Mouse (Mus musculus) stomach, embryonic 14.5 days (tissue): ENCODE measurements around the gene Brd9. TPM values are rescaled to one million over a fixed set of nuclear protein-coding genes. Genes with fewer than 3 reads are reported as not detected.

ENCODE experiments used
- ATAC-seq: fragments of 200-750 bp; cut with Nextera tagmentation; 2 replicates; pipeline ENCODE4 v1.8.0; 2017; ENCODE audit warnings: low read depth, moderate TSS enrichment; ENCODE audit not compliant: insufficient number of reproducible peaks, insufficient read depth, low FRiP score
- H3K27ac ChIP-seq: fragments of 300-500 bp; sonication (generic); 2 replicates; pipeline ENCODE4 v1.5.1; 2014; ENCODE audit warnings: mild to moderate bottlenecking, low read length, moderate library complexity, mixed read lengths
- H3K27me3 ChIP-seq: fragments of 300-500 bp; sonication (generic); 2 replicates; pipeline ENCODE4 v1.6.1; 2014; ENCODE audit warnings: low read length, control low read depth, mixed read lengths; ENCODE audit not compliant: control insufficient read depth, insufficient read depth
- H3K36me3 ChIP-seq: fragments of 300-500 bp; sonication (generic); 2 replicates; pipeline ENCODE4 v1.6.1; 2014; ENCODE audit warnings: mild to moderate bottlenecking, control low read depth, low read length, moderate library complexity, mixed read lengths; ENCODE audit not compliant: control insufficient read depth, insufficient read depth
- H3K4me1 ChIP-seq: fragments of 300-500 bp; sonication (generic); 2 replicates; pipeline ENCODE4 v1.6.1; 2014; ENCODE audit warnings: low read length, control low read depth, mixed read lengths; ENCODE audit not compliant: control insufficient read depth, insufficient read depth
- H3K4me2 ChIP-seq: fragments of 300-500 bp; sonication (generic); replicated peaks from 2 replicates; pipeline ENCODE4 v1.6.1; 2014; ENCODE audit warnings: low read depth, low read length, control low read depth
- H3K4me3 ChIP-seq: fragments of 300-500 bp; sonication (generic); 2 replicates; pipeline ENCODE4 v1.5.1; 2014; ENCODE audit warnings: low read depth, low read length, control low read depth
- H3K9ac ChIP-seq: fragments of 300-500 bp; sonication (generic); replicated peaks from 2 replicates; pipeline ENCODE4 v1.6.1; 2014; ENCODE audit warnings: low read depth, mild to moderate bottlenecking, control low read depth, low read length, moderate library complexity, mixed read lengths
- H3K9me3 ChIP-seq: fragments of 300-500 bp; sonication (generic); 2 replicates; pipeline ENCODE4 v1.6.1; 2016; ENCODE audit warnings: low read depth, low read length, control low read depth; ENCODE audit not compliant: control insufficient read depth
- WGBS: fragments of 180-500 bp; shearing (Covaris S2); extraction: QIAGEN DNeasy Blood & Tissue Kit; methylation state at CpG from one replicate; pipeline ENCODE4 v1.1.7; 2014; 5-methylcytosine and 5-hydroxymethylcytosine counted together
- polyA plus RNA-seq: library from polyadenylated mRNA; unstranded; fragments of >200 nt; fragmentation: Nextera tagmentation; extraction: Ambion mirVana; gene quantifications from 2 replicates; pipeline ENCODE4 v1.2.1, GENCODE M21; 2014

Brd9 gene
- polyA plus RNA-seq, 1 experiment from 2014 or later = 55.2 TPM

GRCm38 (mm10) chr13:73938177-73938560 lies 558 bp downstream of the Brd9 start:
- Histone ChIP-seq H3K4me2 (peak overlapping the region; percentile 66), H3K9me3 (no peaks in the 10 kb centered on the region), H3K27ac (0 out of 2 replicates have a peak overlapping the region, but pooled peaks have one; percentile 82), H3K4me3 (peak overlapping the region; percentile 78), H3K27me3 (no peaks in the 10 kb centered on the region), H3K9ac (peak overlapping the region; percentile 67), H3K36me3 (peaks cover 29% of the 10 kb centered on the region), H3K4me1 (peaks cover 5% of the 10 kb centered on the region; the same call in 1 of the 2 replicates)
- 36% methylated on average over 13 of the region's 13 CpGs for WGBS
- peak; percentile 5; the same call in 1 of the 2 replicates for ATAC-seq

GRCm38 (mm10) chr13:73939101-73939500 lies 1.5 kb downstream of the Brd9 start:
- Histone ChIP-seq H3K36me3 (peaks cover 39% of the 10 kb centered on the region), H3K4me3 (no peak overlapping the region), H3K4me2 (no peak overlapping the region), H3K4me1 (peaks cover 5% of the 10 kb centered on the region; the same call in 1 of the 2 replicates), H3K27me3 (no peaks in the 10 kb centered on the region), H3K9me3 (no peaks in the 10 kb centered on the region), H3K27ac (no peak overlapping the region), H3K9ac (no peak overlapping the region)
- 93% methylated on average over 5 of the region's 5 CpGs for WGBS
- ATAC-seq = no peak

- H3K27me3 ChIP-seq = no peaks in the 10 kb centered on the region
- peaks cover 57% of the 10 kb centered on the region for H3K36me3 ChIP-seq
- WGBS = 94% methylated on average over 9 of the region's 9 CpGs
- H3K27ac ChIP-seq = no peak overlapping the region
- H3K9ac ChIP-seq = no peak overlapping the region
- no peaks in the 10 kb centered on the region for H3K9me3 ChIP-seq
- no peaks in the 10 kb centered on the region for H3K4me1 ChIP-seq
- no peak overlapping the region for H3K4me3 ChIP-seq
- H3K4me2 ChIP-seq = no peak overlapping the region
- ATAC-seq = no peak
Observed at GRCm38 (mm10) chr13:73944606-73945005, 7.0 kb downstream of the Brd9 start.

- 92% methylated on average over 1 of the region's 1 CpGs for WGBS
- ATAC-seq = no peak
- peaks cover 64% of the 10 kb centered on the region for H3K36me3 ChIP-seq
Observed at GRCm38 (mm10) chr13:73953551-73954130, 16.0 kb downstream of the Brd9 start.

GRCm38 (mm10) chr13:73954666-73955065 lies 17.1 kb downstream of the Brd9 start:
- no peaks in the 10 kb centered on the region for H3K27me3 ChIP-seq
- peaks cover 70% of the 10 kb centered on the region for H3K36me3 ChIP-seq
- no peak overlapping the region for H3K4me3 ChIP-seq
- H3K27ac ChIP-seq = no peak overlapping the region
- no peaks in the 10 kb centered on the region for H3K9me3 ChIP-seq
- no peaks in the 10 kb centered on the region for H3K4me1 ChIP-seq
- 73% methylated on average over 6 of the region's 6 CpGs for WGBS
- H3K4me2 ChIP-seq = no peak overlapping the region
- no peak for ATAC-seq
- no peak overlapping the region for H3K9ac ChIP-seq

More at GRCm38 (mm10) chr13:73953551-73954130, 16.0 kb downstream of the Brd9 start:
- no peak overlapping the region for H3K9ac ChIP-seq
- no peak overlapping the region for H3K4me3 ChIP-seq
- H3K4me2 ChIP-seq = no peak overlapping the region
- no peaks in the 10 kb centered on the region for H3K9me3 ChIP-seq
- H3K27me3 ChIP-seq = no peaks in the 10 kb centered on the region
- no peaks in the 10 kb centered on the region for H3K4me1 ChIP-seq
- no peak overlapping the region for H3K27ac ChIP-seq

- Histone ChIP-seq H3K27ac (no peak overlapping the region), H3K9ac (no peak overlapping the region), H3K27me3 (no peaks in the 10 kb centered on the region), H3K4me3 (no peak overlapping the region), H3K4me2 (no peak overlapping the region), H3K36me3 (peaks cover 69% of the 10 kb centered on the region), H3K4me1 (no peaks in the 10 kb centered on the region), H3K9me3 (no peaks in the 10 kb centered on the region)
- WGBS = 89% methylated on average over 5 of the region's 5 CpGs
- ATAC-seq = no peak
Observed at GRCm38 (mm10) chr13:73955531-73955930, 17.9 kb downstream of the Brd9 start.

- H3K9me3 ChIP-seq = no peaks in the 10 kb centered on the region
- no peak overlapping the region for H3K4me3 ChIP-seq
- WGBS = 93% methylated on average over 10 of the region's 10 CpGs
- no peaks in the 10 kb centered on the region for H3K4me1 ChIP-seq
- no peak overlapping the region for H3K9ac ChIP-seq
- H3K27ac ChIP-seq = no peak overlapping the region
- no peak for ATAC-seq
- no peaks in the 10 kb centered on the region for H3K27me3 ChIP-seq
- no peak overlapping the region for H3K4me2 ChIP-seq
- H3K36me3 ChIP-seq = peaks cover 51% of the 10 kb centered on the region
Observed at GRCm38 (mm10) chr13:73960117-73960652, 22.6 kb downstream of the Brd9 start.

GRCm38 (mm10) chr13:73961177-73961576 lies 23.6 kb downstream of the Brd9 start:
- peaks cover 41% of the 10 kb centered on the region for H3K36me3 ChIP-seq

GRCm38 (mm10) chr13:73963551-73963950 lies 25.9 kb downstream of the Brd9 start, which contains the start of gene Zdhhc11:
Gene Zdhhc11 (plus strand): TSS chr13:73963851.
- Histone ChIP-seq H3K4me2 (no peak within 1 kb of the TSS), H3K9ac (no peak within 1 kb of the TSS), H3K9me3 (no peaks in the 10 kb centered on the region), H3K27me3 (no peaks in the 10 kb centered on the region), H3K27ac (no peak within 1 kb of the TSS), H3K4me3 (no peak within 1 kb of the TSS), H3K36me3 (peaks cover 24% of the 10 kb centered on the region), H3K4me1 (no peaks in the 10 kb centered on the region)
- WGBS = 80% methylated on average over 5 of the region's 5 CpGs
- no peak for ATAC-seq

More at GRCm38 (mm10) chr13:73961177-73961576, 23.6 kb downstream of the Brd9 start:
- H3K9me3 ChIP-seq = no peaks in the 10 kb centered on the region
- no peaks in the 10 kb centered on the region for H3K27me3 ChIP-seq
- H3K4me1 ChIP-seq = no peaks in the 10 kb centered on the region
- no peak overlapping the region for H3K4me2 ChIP-seq
- no peak for ATAC-seq
- no peak overlapping the region for H3K9ac ChIP-seq
- H3K27ac ChIP-seq = no peak overlapping the region
- 87% methylated on average over 4 of the region's 4 CpGs for WGBS
- H3K4me3 ChIP-seq = no peak overlapping the region
